Mouse (Mus musculus): ENCODE measurements around the gene Angptl8. TPM values are rescaled to one million over a fixed set of nuclear protein-coding genes. Genes with fewer than 3 reads are reported as not detected.

Angptl8 gene
- total RNA-seq, 2 experiments from 2014 or later: not detected

- ATAC-seq (replicated peaks; ENCODE audit: low FRiP score, low TSS enrichment, poor library complexity, severe bottlenecking): peak; percentile 82; the same call in 1 of the 2 replicates
Measured at GRCm38 (mm10) chr9:21808561-21808960, 26.7 kb upstream of the Angptl8 start.

GRCm38 (mm10) chr9:21811170-21811569, 24.1 kb upstream of the Angptl8 start:
- ATAC-seq (replicated peaks; ENCODE audit: low FRiP score, low TSS enrichment, poor library complexity, severe bottlenecking): no peak

GRCm38 (mm10) chr9:21816716-21817305, 18.5 kb upstream of the Angptl8 start:
- ATAC-seq (replicated peaks; ENCODE audit: low FRiP score, low TSS enrichment, poor library complexity, severe bottlenecking): no peak

- no peak for ATAC-seq (replicated peaks; ENCODE audit: low FRiP score, low TSS enrichment, poor library complexity, severe bottlenecking)
Measured at GRCm38 (mm10) chr9:21818125-21818524, 17.2 kb upstream of the Angptl8 start.

GRCm38 (mm10) chr9:21818561-21818960, 16.7 kb upstream of the Angptl8 start:
- ATAC-seq (replicated peaks; ENCODE audit: low FRiP score, low TSS enrichment, poor library complexity, severe bottlenecking): no peak

GRCm38 (mm10) chr9:21819181-21819729, 16.1 kb upstream of the Angptl8 start:
- ATAC-seq (replicated peaks; ENCODE audit: low FRiP score, low TSS enrichment, poor library complexity, severe bottlenecking): no peak

GRCm38 (mm10) chr9:21820183-21820582, 15.1 kb upstream of the Angptl8 start:
- no peak for ATAC-seq (replicated peaks; ENCODE audit: low FRiP score, low TSS enrichment, poor library complexity, severe bottlenecking)

GRCm38 (mm10) chr9:21822686-21823085, 12.6 kb upstream of the Angptl8 start:
- ATAC-seq (replicated peaks; ENCODE audit: low FRiP score, low TSS enrichment, poor library complexity, severe bottlenecking): no peak

- ATAC-seq (replicated peaks; ENCODE audit: low FRiP score, low TSS enrichment, poor library complexity, severe bottlenecking): no peak
Measured at GRCm38 (mm10) chr9:21823957-21824356, 11.4 kb upstream of the Angptl8 start.

- ATAC-seq (replicated peaks; ENCODE audit: low FRiP score, low TSS enrichment, poor library complexity, severe bottlenecking): no peak
Measured at GRCm38 (mm10) chr9:21824366-21824765, 10.9 kb upstream of the Angptl8 start.

- no peak for ATAC-seq (replicated peaks; ENCODE audit: low FRiP score, low TSS enrichment, poor library complexity, severe bottlenecking)
Measured at GRCm38 (mm10) chr9:21829834-21830460, 5.4 kb upstream of the Angptl8 start.

GRCm38 (mm10) chr9:21830461-21830850, 4.9 kb upstream of the Angptl8 start:
- ATAC-seq (replicated peaks; ENCODE audit: low FRiP score, low TSS enrichment, poor library complexity, severe bottlenecking): no peak

GRCm38 (mm10) chr9:21830936-21831335, 4.4 kb upstream of the Angptl8 start:
- ATAC-seq (replicated peaks; ENCODE audit: low FRiP score, low TSS enrichment, poor library complexity, severe bottlenecking): no peak

GRCm38 (mm10) chr9:21831558-21832240, 3.6 kb upstream of the Angptl8 start:
- no peak for ATAC-seq (replicated peaks; ENCODE audit: low FRiP score, low TSS enrichment, poor library complexity, severe bottlenecking)

- no peak for ATAC-seq (replicated peaks; ENCODE audit: low FRiP score, low TSS enrichment, poor library complexity, severe bottlenecking)
Measured at GRCm38 (mm10) chr9:21837690-21838089, 2.4 kb downstream of the Angptl8 start.

GRCm38 (mm10) chr9:21840115-21840787, 4.9 kb downstream of the Angptl8 start:
- peak; percentile 54; the same call in 1 of the 2 replicates for ATAC-seq (replicated peaks; ENCODE audit: low FRiP score, low TSS enrichment, poor library complexity, severe bottlenecking)

- ATAC-seq (replicated peaks; ENCODE audit: low FRiP score, low TSS enrichment, poor library complexity, severe bottlenecking): no peak
Measured at GRCm38 (mm10) chr9:21841340-21841739, 6.0 kb downstream of the Angptl8 start.

GRCm38 (mm10) chr9:21842391-21842790, 7.1 kb downstream of the Angptl8 start:
- ATAC-seq (replicated peaks; ENCODE audit: low FRiP score, low TSS enrichment, poor library complexity, severe bottlenecking): no peak

- no peak for ATAC-seq (replicated peaks; ENCODE audit: low FRiP score, low TSS enrichment, poor library complexity, severe bottlenecking)
Measured at GRCm38 (mm10) chr9:21843086-21843485, 7.8 kb downstream of the Angptl8 start.
